Mouse (Mus musculus): ENCODE data around the gene Alcam. TPM values are rescaled to one million over a fixed set of nuclear protein-coding genes. Genes with fewer than 3 reads are reported as not detected.

Alcam gene
- polyA plus RNA-seq, 1 experiment from 2014 or later = 17.9 TPM

DNA sequence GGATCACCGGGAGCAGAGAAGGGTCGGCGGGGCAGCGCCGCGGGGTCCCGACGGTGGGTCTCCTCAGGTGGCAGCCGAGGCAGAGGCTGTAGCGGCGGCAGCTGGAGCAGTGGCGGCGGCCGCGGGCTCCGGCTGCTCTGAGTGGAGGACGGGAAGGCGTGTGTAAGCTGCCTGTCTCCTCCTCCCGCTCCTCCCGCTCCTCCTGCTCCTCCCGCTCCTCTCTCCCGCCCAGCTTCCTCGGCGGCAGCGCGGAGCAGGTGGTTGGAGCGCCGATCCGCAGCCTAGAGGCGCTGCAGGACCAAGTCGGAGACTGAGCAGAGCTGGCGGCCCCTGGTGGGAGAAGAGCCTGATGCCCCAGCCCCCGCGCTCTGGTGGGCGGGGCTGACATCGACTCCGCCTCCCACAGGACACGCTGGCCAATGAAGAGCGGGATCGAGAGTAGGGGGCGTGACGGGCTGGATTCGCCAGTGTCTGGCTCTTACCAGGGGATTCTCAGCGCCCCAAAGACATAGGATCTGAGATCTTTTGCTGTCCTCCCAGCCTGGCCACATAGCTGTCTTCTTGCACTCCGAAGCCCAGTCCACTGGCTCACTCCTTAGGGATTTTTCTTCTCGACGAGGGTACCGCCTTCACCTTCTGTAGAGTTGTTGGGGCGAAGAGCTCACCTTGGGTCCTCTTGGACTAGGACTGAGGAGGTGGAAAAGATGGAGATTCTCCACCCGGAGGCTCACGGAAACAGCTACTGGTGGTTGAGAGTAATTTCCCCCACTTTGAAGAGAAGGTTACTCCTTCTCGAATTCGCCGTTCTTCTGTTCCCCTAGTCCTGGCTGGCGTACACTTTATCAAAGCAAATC is 785 bp downstream of the Alcam start:
- under 1% methylated on average over 52 of the region's 55 CpGs for WGBS
- no peak overlapping the region for H3K27ac ChIP-seq

DNA sequence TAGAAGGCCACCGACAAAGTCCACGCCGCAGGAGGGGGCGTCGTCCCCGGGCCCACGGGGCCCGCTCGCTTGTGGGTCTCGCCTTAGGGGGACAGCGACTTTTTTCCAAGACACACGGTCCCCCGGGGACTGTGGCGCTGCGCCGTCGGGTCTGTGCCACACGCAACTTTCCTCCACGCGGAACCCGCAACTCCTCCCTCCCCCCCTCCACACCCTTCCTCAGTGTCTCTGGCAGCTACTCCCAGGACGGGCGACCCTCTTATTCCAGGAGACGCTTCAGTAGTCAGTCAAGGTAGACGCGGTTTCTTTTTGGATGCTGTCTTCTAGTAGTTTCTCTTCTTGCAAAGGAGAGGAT is 1.4 kb downstream of the Alcam start:
- H3K9me3 ChIP-seq = no peaks in the 10 kb centered on the region
- peak overlapping the region; percentile 74 for H3K4me2 ChIP-seq
- under 1% methylated on average over 26 of the region's 26 CpGs for WGBS
- peak overlapping the region; percentile 59 for H3K4me3 ChIP-seq (replicated peaks)
- no peaks in the 10 kb centered on the region for H3K36me3 ChIP-seq
- H3K9ac ChIP-seq (replicated peaks) = peak overlapping the region; percentile 64
- H3K27ac ChIP-seq = no peak overlapping the region
- H3K4me1 ChIP-seq (replicated peaks) = peaks cover 10% of the 10 kb centered on the region
- H3K27me3 ChIP-seq = peaks cover 13% of the 10 kb centered on the region
- ATAC-seq (ENCODE audit: insufficient number of reproducible peaks, insufficient read depth, low FRiP score, low TSS enrichment, low read depth) = peak; percentile 6; the same call in 1 of the 2 replicates

More for the DNA sequence above, 785 bp downstream of the Alcam start:
- Histone ChIP-seq H3K4me3 (replicated peaks) (peak overlapping the region; percentile 59), H3K4me2 (peak overlapping the region; percentile 74), H3K9ac (replicated peaks) (peak overlapping the region; percentile 64; the same call in 1 of the 2 replicates), H3K27me3 (peaks cover 13% of the 10 kb centered on the region), H3K9me3 (no peaks in the 10 kb centered on the region), H3K36me3 (no peaks in the 10 kb centered on the region), H3K4me1 (replicated peaks) (peaks cover 10% of the 10 kb centered on the region)
- peak; percentile 97 for ATAC-seq (ENCODE audit: insufficient number of reproducible peaks, insufficient read depth, low FRiP score, low TSS enrichment, low read depth)

DNA sequence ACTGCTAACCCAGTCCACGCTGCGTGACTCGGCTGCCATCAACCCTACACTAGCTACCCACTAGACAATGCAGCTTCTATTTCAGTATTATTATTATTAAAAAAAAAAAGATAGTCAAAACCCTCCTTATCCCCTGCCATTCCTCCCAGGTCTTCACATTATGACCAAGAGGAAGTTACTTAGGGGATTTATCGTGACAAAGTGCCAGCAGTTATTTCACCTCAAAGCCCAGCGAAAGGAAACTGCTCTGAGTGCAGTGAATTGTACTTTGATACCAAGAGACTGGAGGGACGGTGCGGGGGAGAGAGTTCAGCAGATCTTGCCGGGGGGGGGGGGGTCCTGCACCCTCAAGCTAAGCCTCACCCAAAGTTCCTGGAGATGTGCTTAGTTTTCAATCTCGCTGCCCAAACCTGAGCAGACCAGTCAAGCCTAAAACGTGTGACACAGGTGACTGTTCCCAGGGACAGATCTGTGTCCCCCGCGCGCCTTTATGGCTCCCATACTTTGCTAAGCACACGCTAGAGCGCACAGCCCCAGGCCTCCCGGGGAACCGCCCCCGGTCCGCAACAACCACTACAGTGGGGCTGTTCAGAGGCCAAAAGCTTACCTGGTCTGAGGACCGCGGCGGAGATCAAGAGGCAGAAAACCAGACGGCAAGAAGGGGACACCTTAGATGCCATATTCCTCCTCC is 1.9 kb downstream of the Alcam start:
- Histone ChIP-seq H3K36me3 (no peaks in the 10 kb centered on the region), H3K9me3 (no peaks in the 10 kb centered on the region), H3K9ac (replicated peaks) (peak overlapping the region; percentile 64), H3K4me3 (replicated peaks) (peak overlapping the region; percentile 59), H3K4me1 (replicated peaks) (peaks cover 10% of the 10 kb centered on the region), H3K4me2 (peak overlapping the region; percentile 74), H3K27ac (no peak overlapping the region), H3K27me3 (peaks cover 13% of the 10 kb centered on the region)
- no peak for ATAC-seq (ENCODE audit: insufficient number of reproducible peaks, insufficient read depth, low FRiP score, low TSS enrichment, low read depth)
- WGBS = under 1% methylated on average over 23 of the region's 23 CpGs

DNA sequence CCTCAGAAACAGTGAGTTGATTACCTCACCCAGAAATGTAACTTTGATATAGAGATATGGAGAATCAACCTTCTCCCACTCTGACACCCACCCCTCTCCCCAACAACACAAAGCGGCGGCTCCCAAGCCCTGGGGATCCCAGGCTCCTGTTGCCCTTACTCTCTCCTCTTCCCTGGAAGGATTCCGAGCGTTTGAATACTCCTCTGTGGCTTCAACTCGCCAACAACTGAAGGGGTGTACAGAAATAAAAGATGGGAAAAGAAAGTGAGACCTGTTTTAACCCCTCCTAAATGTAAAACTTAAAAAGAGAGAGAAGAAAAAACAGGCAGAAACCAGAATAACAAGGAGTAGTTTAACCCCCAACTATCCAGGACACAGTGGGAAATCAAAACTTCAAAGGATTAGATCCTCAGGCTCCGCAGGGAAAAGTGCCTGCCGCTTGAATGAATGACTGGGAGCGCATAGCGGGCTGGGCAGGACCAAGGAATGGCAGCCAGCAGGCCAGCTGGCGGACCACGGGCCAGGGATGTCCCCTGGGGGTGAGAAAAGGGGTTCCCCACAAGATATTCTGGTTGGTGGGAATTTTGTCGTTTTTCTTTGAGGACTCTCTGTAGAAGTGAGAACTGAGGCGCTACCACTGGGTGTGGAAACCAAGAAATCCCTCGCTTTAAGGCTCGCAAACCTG is 2.6 kb downstream of the Alcam start:
- 0% methylated on average over 15 of the region's 15 CpGs for WGBS
- peaks cover 13% of the 10 kb centered on the region for H3K27me3 ChIP-seq
- no peaks in the 10 kb centered on the region for H3K36me3 ChIP-seq
- ATAC-seq (ENCODE audit: insufficient number of reproducible peaks, insufficient read depth, low FRiP score, low TSS enrichment, low read depth) = no peak
- peak overlapping the region; percentile 64 for H3K9ac ChIP-seq (replicated peaks)
- peak overlapping the region; percentile 59 for H3K4me3 ChIP-seq (replicated peaks)
- H3K4me2 ChIP-seq = peak overlapping the region; percentile 74
- H3K27ac ChIP-seq = no peak overlapping the region
- peaks cover 10% of the 10 kb centered on the region for H3K4me1 ChIP-seq (replicated peaks)
- no peaks in the 10 kb centered on the region for H3K9me3 ChIP-seq

DNA sequence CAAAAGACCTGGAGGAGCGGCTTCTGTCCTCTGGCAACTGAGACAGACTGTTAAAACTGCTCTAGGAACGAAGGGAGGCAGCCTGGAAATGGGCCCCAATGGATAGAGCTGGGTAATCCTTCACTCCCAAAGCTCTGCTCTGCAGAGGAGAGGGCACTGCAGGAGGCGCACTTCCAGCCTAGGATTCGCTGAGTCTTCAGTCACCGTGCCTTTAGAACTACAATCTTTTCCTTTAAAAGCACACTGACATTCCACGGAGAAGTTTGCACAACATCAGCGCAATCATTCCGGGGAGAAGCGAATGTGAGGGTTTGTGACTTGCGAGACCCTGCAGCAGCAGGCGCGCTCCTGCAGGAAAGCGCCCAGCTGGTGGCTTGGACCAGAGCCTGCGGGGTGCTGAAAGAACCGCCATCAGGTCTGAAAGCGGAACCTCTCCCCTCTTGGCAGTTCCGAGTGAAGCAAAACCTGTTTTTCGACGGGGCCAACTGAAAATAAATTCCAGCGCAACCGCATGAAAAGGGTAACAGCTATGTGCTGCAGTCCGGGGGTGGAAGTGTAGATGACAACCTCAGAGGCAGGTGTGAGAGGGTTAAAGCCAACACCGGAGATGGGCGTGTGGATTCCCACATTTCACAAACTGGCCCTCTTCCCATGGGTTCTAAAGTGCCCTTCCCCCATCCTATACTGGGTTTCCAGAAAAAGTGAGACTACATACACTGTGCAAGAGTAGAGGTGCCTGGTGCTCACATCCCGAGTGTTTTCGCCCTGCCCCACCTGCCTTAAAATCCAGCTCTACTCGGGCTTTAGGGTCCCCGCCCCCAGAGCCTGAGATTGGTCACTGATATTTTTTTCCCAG is 3.4 kb downstream of the Alcam start:
- no peaks in the 10 kb centered on the region for H3K9me3 ChIP-seq
- peak overlapping the region; percentile 74 for H3K4me2 ChIP-seq
- peak overlapping the region; percentile 64 for H3K9ac ChIP-seq (replicated peaks)
- WGBS = under 1% methylated on average over 28 of the region's 28 CpGs
- ATAC-seq (ENCODE audit: insufficient number of reproducible peaks, insufficient read depth, low FRiP score, low TSS enrichment, low read depth) = no peak
- H3K27me3 ChIP-seq = peaks cover 13% of the 10 kb centered on the region
- peaks cover 10% of the 10 kb centered on the region for H3K4me1 ChIP-seq (replicated peaks)
- H3K4me3 ChIP-seq (replicated peaks) = peak overlapping the region; percentile 59
- no peaks in the 10 kb centered on the region for H3K36me3 ChIP-seq
- H3K27ac ChIP-seq = no peak overlapping the region

DNA sequence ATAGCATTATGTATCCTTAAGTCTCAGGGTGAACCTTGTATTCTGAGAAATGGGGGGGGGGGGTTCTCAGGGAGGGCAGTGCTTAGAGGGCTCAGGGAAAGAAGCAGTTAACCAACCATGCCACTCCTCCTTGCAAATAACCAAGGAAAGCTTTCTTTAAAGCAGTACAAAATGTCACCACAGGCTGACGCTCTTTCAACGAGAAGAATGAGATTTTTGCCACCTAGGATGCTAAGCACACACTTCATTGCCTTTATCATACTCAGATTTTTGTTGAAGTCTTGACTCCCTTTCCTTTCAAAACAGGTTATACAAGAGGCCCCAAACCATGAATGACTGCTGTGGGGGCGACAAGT is 4.0 kb downstream of the Alcam start:
- Histone ChIP-seq H3K4me3 (replicated peaks) (peak overlapping the region; percentile 59), H3K9ac (replicated peaks) (peak overlapping the region; percentile 64; the same call in 1 of the 2 replicates), H3K36me3 (no peaks in the 10 kb centered on the region), H3K9me3 (no peaks in the 10 kb centered on the region), H3K4me2 (peak overlapping the region; percentile 74), H3K27me3 (peaks cover 13% of the 10 kb centered on the region), H3K4me1 (replicated peaks) (peaks cover 10% of the 10 kb centered on the region), H3K27ac (no peak overlapping the region)
- ATAC-seq (ENCODE audit: insufficient number of reproducible peaks, insufficient read depth, low FRiP score, low TSS enrichment, low read depth) = no peak
- 3% methylated on average over 3 of the region's 3 CpGs for WGBS

DNA sequence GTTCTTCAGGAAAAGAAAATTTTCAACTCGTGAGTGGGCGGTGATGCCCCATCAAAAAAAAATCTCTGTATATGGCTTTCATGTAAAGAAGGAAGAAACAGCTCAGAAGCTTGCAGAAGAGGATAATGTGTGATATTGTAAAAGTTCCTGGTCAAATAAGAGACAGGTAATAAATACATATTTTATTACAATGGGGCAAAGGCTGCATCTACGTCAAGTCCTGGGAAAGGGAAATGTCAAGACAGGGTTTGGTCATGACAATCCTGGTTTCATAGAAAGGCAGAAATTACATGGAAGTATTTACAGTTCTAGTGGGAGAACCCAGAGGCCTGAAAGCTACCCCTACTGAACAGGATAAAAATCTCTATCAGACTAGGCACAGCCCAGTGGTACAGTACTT is 7.9 kb downstream of the Alcam start:
- H3K36me3 ChIP-seq = no peaks in the 10 kb centered on the region
- H3K9me3 ChIP-seq = no peaks in the 10 kb centered on the region
- peaks cover 6% of the 10 kb centered on the region; the same call in 1 of the 2 replicates for H3K4me1 ChIP-seq (replicated peaks)
- no peak overlapping the region for H3K4me3 ChIP-seq (replicated peaks)
- 89% methylated on average over 3 of the region's 3 CpGs for WGBS
- ATAC-seq (ENCODE audit: insufficient number of reproducible peaks, insufficient read depth, low FRiP score, low TSS enrichment, low read depth) = no peak
- no peak overlapping the region for H3K27ac ChIP-seq
- no peak overlapping the region for H3K4me2 ChIP-seq
- 0 out of 2 replicates have a peak, but pooled peaks cover 3% of the 10 kb centered on the region for H3K27me3 ChIP-seq
- no peak overlapping the region for H3K9ac ChIP-seq (replicated peaks)

DNA sequence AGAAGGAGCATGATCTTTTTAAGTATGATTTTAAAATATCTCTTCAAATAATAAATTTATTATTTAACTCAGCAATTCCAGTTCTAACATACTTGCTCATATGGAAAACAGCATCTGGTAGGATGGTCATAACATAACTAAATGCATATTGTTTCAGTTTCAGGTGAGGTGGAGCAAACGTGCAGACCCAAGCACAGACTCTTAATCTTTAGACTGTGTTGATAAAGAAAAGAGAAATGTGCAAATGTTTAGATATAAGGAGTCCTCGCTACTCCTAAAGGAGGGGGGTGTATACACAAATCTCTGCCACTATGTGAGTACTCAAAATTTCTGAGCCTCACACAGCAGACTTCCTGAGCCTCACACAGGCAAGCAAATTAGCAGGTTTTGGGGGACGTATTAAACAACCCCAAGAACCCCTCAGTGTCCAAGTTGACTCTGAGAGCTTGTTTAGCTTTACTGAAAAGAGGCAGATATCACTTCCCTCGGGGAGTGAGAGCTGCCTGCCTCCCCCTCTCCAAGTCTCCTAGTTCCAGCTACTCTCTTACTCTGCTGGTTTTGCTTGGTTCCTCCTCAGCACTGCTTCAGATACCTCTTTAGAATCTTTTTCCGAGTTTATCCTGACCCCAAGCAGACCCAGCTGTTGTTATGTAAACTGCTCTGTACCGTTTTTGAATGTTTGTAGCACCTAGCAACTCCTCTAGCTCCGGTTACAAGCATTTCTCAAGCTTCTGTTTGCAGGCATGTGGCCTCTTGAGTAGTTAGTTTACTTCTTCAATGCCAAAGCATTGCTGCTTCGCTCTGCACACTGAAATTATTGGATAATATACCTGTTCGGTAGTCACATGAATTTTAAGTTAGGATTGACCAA is 10.0 kb downstream of the Alcam start:
- H3K36me3 ChIP-seq = no peaks in the 10 kb centered on the region
- H3K4me2 ChIP-seq = no peak overlapping the region
- H3K4me3 ChIP-seq (replicated peaks) = no peak overlapping the region
- WGBS = 55% methylated on average over 9 of the region's 9 CpGs
- no peaks in the 10 kb centered on the region for H3K27me3 ChIP-seq
- no peak overlapping the region for H3K27ac ChIP-seq
- H3K9me3 ChIP-seq = no peaks in the 10 kb centered on the region
- H3K9ac ChIP-seq (replicated peaks) = no peak overlapping the region
- no peak for ATAC-seq (ENCODE audit: insufficient number of reproducible peaks, insufficient read depth, low FRiP score, low TSS enrichment, low read depth)
- H3K4me1 ChIP-seq (replicated peaks) = 0 out of 2 replicates have a peak, but pooled peaks cover 6% of the 10 kb centered on the region

DNA sequence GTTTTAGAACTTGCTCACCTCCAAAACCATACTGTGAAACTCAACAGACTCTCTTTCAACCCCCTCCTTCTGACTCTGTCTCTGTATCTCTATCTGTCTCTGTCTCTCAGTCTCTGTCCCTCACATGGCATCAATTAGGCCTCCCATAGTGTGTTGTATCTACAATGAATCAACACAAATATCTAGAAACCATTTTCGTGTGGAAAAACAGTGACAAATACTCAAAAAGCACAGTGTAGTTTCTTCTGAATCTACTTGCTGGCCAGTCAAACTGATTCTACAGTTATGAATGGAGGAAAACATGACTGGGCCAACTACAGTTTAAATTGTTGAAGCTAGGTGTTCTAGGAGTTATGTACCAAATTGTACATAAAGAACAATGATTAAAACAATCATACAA is 10.8 kb downstream of the Alcam start:
- Histone ChIP-seq H3K9ac (replicated peaks) (no peak overlapping the region), H3K4me3 (replicated peaks) (no peak overlapping the region), H3K4me2 (no peak overlapping the region), H3K27me3 (no peaks in the 10 kb centered on the region), H3K9me3 (no peaks in the 10 kb centered on the region), H3K4me1 (replicated peaks) (0 out of 2 replicates have a peak, but pooled peaks cover 6% of the 10 kb centered on the region), H3K27ac (no peak overlapping the region), H3K36me3 (no peaks in the 10 kb centered on the region)
- 75% methylated on average over 1 of the region's 1 CpGs for WGBS
- ATAC-seq (ENCODE audit: insufficient number of reproducible peaks, insufficient read depth, low FRiP score, low TSS enrichment, low read depth) = no peak

DNA sequence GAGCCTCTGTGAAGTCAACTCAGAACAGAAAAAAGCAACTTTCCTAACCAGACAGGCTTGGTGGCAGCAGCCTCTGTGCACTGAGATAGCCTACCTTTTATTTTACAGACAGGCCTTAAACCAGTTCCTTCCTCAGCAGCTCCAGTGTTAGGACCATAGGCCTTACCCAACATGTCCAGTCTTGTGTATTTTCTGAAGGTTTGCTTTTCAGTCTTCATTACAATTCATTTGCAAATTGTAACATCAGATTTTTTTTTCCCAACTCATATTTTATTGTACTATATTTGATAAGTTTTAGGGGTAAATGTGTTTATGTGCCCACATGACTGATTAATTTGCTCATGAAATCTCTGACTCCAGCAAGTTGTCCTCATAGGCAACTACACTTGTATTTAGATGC is 14.3 kb downstream of the Alcam start:
- no peaks in the 10 kb centered on the region for H3K36me3 ChIP-seq
- H3K9me3 ChIP-seq = no peaks in the 10 kb centered on the region
- 0 out of 2 replicates have a peak, but pooled peaks cover 6% of the 10 kb centered on the region for H3K4me1 ChIP-seq (replicated peaks)
- H3K4me3 ChIP-seq (replicated peaks) = no peak overlapping the region
- ATAC-seq (ENCODE audit: insufficient number of reproducible peaks, insufficient read depth, low FRiP score, low TSS enrichment, low read depth) = no peak
- H3K27ac ChIP-seq = no peak overlapping the region
- no peak overlapping the region for H3K9ac ChIP-seq (replicated peaks)
- H3K27me3 ChIP-seq = no peaks in the 10 kb centered on the region
- no peak overlapping the region for H3K4me2 ChIP-seq
